Mouse (Mus musculus) embryonic stem cell, embryonic (primary cell): ENCODE measurements around the gene Sgf29.
"Not testable (repeated sequence)": the region's sequence is repeated elsewhere in the genome, so short reads cannot be mapped to it uniquely, and the experiment has no call there.

Experiments used
- CTCF ChIA-PET, 4 experiments: fragments of 300-600 bp in 2 of 4; fragments of 350-600 bp in 2 of 4; sonication (Branson Sonifier 250); formaldehyde crosslinking; loops; one replicate each; lab custom pipeline; 2022; ENCODE audit warnings: inconsistent platforms in 2 of 4; lab: Charles Lee
- POLR2A ChIA-PET, 4 experiments: fragments of 300-600 bp in 2 of 4; fragments of 350-600 bp in 2 of 4; sonication (Branson Sonifier 250); formaldehyde crosslinking; loops; one replicate each; lab custom pipeline; 2022; ENCODE audit warnings: antibody characterized with exemption in 4 of 4, inconsistent platforms in 1 of 4; lab: Charles Lee

Gene Sgf29

GRCm38 (mm10) chr7:126659771-126660170 is 10.7 kb downstream of the Sgf29 start:
- ChIA-PET CTCF (no interaction called here), POLR2A (interaction anchor here in 3 of 4 experiments (0.6 to 3.5 kb wide), 5 partner anchors 8 to 280 kb away, joined by 4 to 16 read pairs (median 6); partner anchors contain the start of gene Sgf29 (in 2 of the 3))

- ChIA-PET POLR2A (interaction anchor here in 2 of 4 experiments (0.8 to 2.3 kb wide), 3 partner anchors 15 to 97 kb away, joined by 3 to 8 read pairs (median 3); partner anchors contain the start of genes Bola2 (in 1 of the 2) and Eif3c (in 1 of the 2)), CTCF (no interaction called here)
Measured at GRCm38 (mm10) chr7:126663646-126664045, 14.5 kb downstream of the Sgf29 start.

GRCm38 (mm10) chr7:126665269-126665668 is 16.2 kb downstream of the Sgf29 start:
- ChIA-PET CTCF (interaction anchor here in 1 of 4 experiments (0.6 kb wide), 1 partner anchor 28 kb away, joined by 3 read pairs; no protein-coding TSS in a partner anchor), POLR2A (interaction anchor here in 2 of 4 experiments (0.9 to 2.7 kb wide), 7 partner anchors 16 to 190 kb away, joined by 3 to 11 read pairs (median 4); partner anchors contain the start of genes Bola2 (in 1 of the 2), Eif3c (in 1 of the 2), Sgf29 (in 1 of the 2) and Sh2b1 (in 1 of the 2))

GRCm38 (mm10) chr7:126667495-126668090 is 18.5 kb downstream of the Sgf29 start:
- ChIA-PET CTCF (interaction anchor here in 1 of 4 experiments (0.6 kb wide), 1 partner anchor 143 kb away, joined by 4 read pairs; no protein-coding TSS in a partner anchor), POLR2A (interaction anchor here in 3 of 4 experiments (0.7 to 2.4 kb wide), 5 partner anchors 8 to 75 kb away, joined by 3 to 11 read pairs (median 4); no protein-coding TSS in a partner anchor)

GRCm38 (mm10) chr7:126668452-126668851 is 19.3 kb downstream of the Sgf29 start:
- POLR2A ChIA-PET = interaction anchor here in 3 of 4 experiments (0.6 to 2.4 kb wide), 8 partner anchors 9 to 74 kb away, joined by 3 to 11 read pairs (median 3); no protein-coding TSS in a partner anchor
- CTCF ChIA-PET = interaction anchor here in 2 of 4 experiments (0.5 to 1.5 kb wide), 4 partner anchors 10 to 142 kb away, joined by 4 to 13 read pairs (median 4); no protein-coding TSS in a partner anchor

GRCm38 (mm10) chr7:126670152-126670551 is 21.0 kb downstream of the Sgf29 start:
- CTCF ChIA-PET = no interaction called here
- POLR2A ChIA-PET = interaction anchor here in 2 of 4 experiments (1.1 to 1.4 kb wide), 2 partner anchors 16 to 20 kb away, joined by 3 read pairs; no protein-coding TSS in a partner anchor

- POLR2A ChIA-PET = interaction anchor here in 1 of 4 experiments (0.5 to 1.4 kb wide), 3 partner anchors 15 to 287 kb away, joined by 3 read pairs; partner anchors contain the start of gene Sgf29
- CTCF ChIA-PET = no interaction called here
Measured at GRCm38 (mm10) chr7:126672111-126672510, 23.0 kb downstream of the Sgf29 start.

- CTCF ChIA-PET = interaction anchor here in 1 of 4 experiments (0.6 kb wide), 1 partner anchor 75 kb away, joined by 3 read pairs; no protein-coding TSS in a partner anchor
- POLR2A ChIA-PET = interaction anchor here in 2 of 4 experiments (1.0 to 1.5 kb wide), 4 partner anchors 11 to 18 kb away, joined by 3 to 4 read pairs (median 4); no protein-coding TSS in a partner anchor
Measured at GRCm38 (mm10) chr7:126675104-126675503, 26.0 kb downstream of the Sgf29 start.

GRCm38 (mm10) chr7:126676207-126676606 is 27.1 kb downstream of the Sgf29 start, which contains the start of gene Sult1a1:
TSS of gene Sult1a1 (minus strand) at chr7:126676432.
- ChIA-PET POLR2A (interaction anchor here in 2 of 4 experiments (1.0 to 1.5 kb wide), 6 partner anchors 10 to 92 kb away, joined by 3 to 4 read pairs (median 4); partner anchors contain the start of genes Apobr (in 1 of the 2) and Sgf29 (in 1 of the 2)), CTCF (no interaction called here)

GRCm38 (mm10) chr7:126676631-126677220 is 27.6 kb downstream of the Sgf29 start:
- POLR2A ChIA-PET = interaction anchor here in 2 of 4 experiments (1.1 to 5.1 kb wide), 5 partner anchors 15 to 92 kb away, joined by 3 to 51 read pairs (median 4); partner anchors contain the start of genes Apobr (in 1 of the 2), Bola2 (in 1 of the 2) and Sgf29 (in 1 of the 2)
- CTCF ChIA-PET = no interaction called here

GRCm38 (mm10) chr7:126678545-126679341 is 29.6 kb downstream of the Sgf29 start:
- POLR2A ChIA-PET = interaction anchor here in 2 of 4 experiments (0.6 to 5.1 kb wide), 16 partner anchors 8 to 546 kb away, joined by 3 to 51 read pairs (median 4); partner anchors contain the start of genes Bola2 (in 1 of the 2), Eif3c (in 1 of the 2), Maz (in 1 of the 2) and Sgf29 (in 1 of the 2)

GRCm38 (mm10) chr7:126679683-126680082 is 30.6 kb downstream of the Sgf29 start:
- CTCF ChIA-PET = interaction anchor here in 3 of 4 experiments (0.7 to 1.4 kb wide), 6 partner anchors 11 to 92 kb away, joined by 3 to 7 read pairs (median 3); no protein-coding TSS in a partner anchor
- POLR2A ChIA-PET = interaction anchor here in 3 of 4 experiments (0.6 to 5.1 kb wide), 10 partner anchors 13 to 1192 kb away, joined by 3 to 51 read pairs (median 6); partner anchors contain the start of genes Bola2 (in 1 of the 3), Eif3c (in 1 of the 3) and Sgf29 (in 1 of the 3)

More at GRCm38 (mm10) chr7:126678545-126679341, 29.6 kb downstream of the Sgf29 start:
- CTCF ChIA-PET = interaction anchor here in 3 of 4 experiments (0.6 to 1.4 kb wide), 8 partner anchors 10 to 503 kb away, joined by 3 to 7 read pairs (median 4); no protein-coding TSS in a partner anchor

GRCm38 (mm10) chr7:126681221-126681620 is 32.1 kb downstream of the Sgf29 start:
- ChIA-PET POLR2A (interaction anchor here in 3 of 4 experiments (0.5 to 5.1 kb wide), 6 partner anchors 11 to 96 kb away, joined by 3 to 51 read pairs (median 4); partner anchors contain the start of genes Sgf29 (in 2 of the 3) and Bola2 (in 1 of the 3)), CTCF (no interaction called here)

GRCm38 (mm10) chr7:126688156-126688555 is 39.0 kb downstream of the Sgf29 start:
- CTCF ChIA-PET, POLR2A ChIA-PET: not testable (repeated sequence)

GRCm38 (mm10) chr7:126689021-126689420 is 39.9 kb downstream of the Sgf29 start:
- ChIA-PET CTCF (interaction anchor here in 1 of 4 experiments (0.6 kb wide), 1 partner anchor 212 kb away, joined by 3 read pairs; no protein-coding TSS in a partner anchor), POLR2A (interaction anchor here in 2 of 4 experiments (0.5 to 1.3 kb wide), 4 partner anchors 16 to 122 kb away, joined by 3 to 5 read pairs (median 3); no protein-coding TSS in a partner anchor)

- ChIA-PET POLR2A (interaction anchor here in 3 of 4 experiments (0.5 to 6.0 kb wide), 9 partner anchors 9 to 544 kb away, joined by 3 to 60 read pairs (median 7); partner anchors contain the start of genes Sgf29 (in 2 of the 3) and Sult1a1 (in 1 of the 3)), CTCF (interaction anchor here in 1 of 4 experiments (1.5 kb wide), 1 partner anchor 11 kb away, joined by 3 read pairs; no protein-coding TSS in a partner anchor)
Measured at GRCm38 (mm10) chr7:126690737-126691136, 41.6 kb downstream of the Sgf29 start.
